Mouse (Mus musculus): ENCODE measurements around the gene Sfi1.

GRCm38 (mm10) chr11:3212526-3212925 is 19.3 kb upstream of the Sfi1 start:
- no peak for TF ChIP-seq CTCF (IDR thresholded peaks at IDR 0.05; ENCODE audit: low read depth)
- no peak for TF ChIP-seq EP300 (optimal IDR thresholded peaks at IDR 0.05)
